Mouse (Mus musculus) frontal cortex, postnatal 10 days (tissue): ENCODE measurements around the gene Bptf.
"Not testable (repeated sequence)": the region's sequence is repeated elsewhere in the genome, so short reads cannot be mapped to it uniquely, and the experiment has no call there.

Source experiments
- DNase-seq, 2 experiments: peaks; one replicate each; pipeline ENCODE4 v3.0.0; 2022; ENCODE audit warnings: low spot score in 2 of 2, mixed read lengths in 1 of 2

The Bptf gene

GRCm38 (mm10) chr11:106985979-106986604, 145.8 kb downstream of the Bptf start:
- DNase-seq: not testable (repeated sequence)
